Mouse (Mus musculus): ENCODE measurements at regions not wholly inside any gene's neighbourhood (a gene's known extent, or its start where the extent isn't known, plus 50 kb on each side); places are given as distances from the start of the nearest gene placed in this dataset.
A peak's percentile ranks its signal among the peaks of the same experiment; 100 is the strongest.

DNA sequence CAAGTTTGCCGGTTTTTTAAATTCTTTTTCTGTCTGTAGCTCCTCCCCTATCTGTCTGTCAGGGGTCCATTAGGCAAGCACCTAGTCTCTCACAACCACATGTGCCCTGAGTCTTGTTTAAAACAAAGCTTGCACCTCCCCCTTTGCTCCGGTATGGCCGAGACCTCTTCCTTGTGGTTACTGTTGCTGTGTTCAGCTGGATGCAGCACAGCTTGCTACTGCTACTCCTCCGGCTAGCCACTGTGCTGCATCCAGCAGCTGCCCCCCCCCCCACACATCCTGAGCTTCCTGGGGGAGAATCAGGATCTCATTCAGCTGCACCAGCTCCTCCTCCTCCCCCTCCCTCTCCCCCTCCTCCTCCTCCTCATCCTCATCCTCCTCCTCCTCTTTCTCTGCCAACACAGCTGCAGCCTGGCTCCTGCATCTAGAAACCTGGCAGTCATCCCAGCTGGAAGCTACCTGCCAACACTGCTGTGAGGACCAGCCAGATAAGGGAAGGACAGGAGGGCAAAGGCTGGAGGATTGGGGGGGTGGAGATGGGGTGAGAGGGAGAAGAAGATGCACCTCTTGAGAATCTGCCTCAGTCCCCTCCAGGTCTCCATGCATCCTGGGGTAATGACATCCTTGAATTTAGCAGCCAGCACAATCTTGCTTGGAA, 114.8 kb upstream of the Tmem260 start:
- no peak for DNase-seq (ENCODE audit: low spot score in 2 of 2)

GRCm38 (mm10) chr14:48331623-48332000, 114.3 kb upstream of the Tmem260 start:
- DNase-seq (ENCODE audit: low spot score in 2 of 2), result no peak

GRCm38 (mm10) chr14:48332193-48332592, 113.7 kb upstream of the Tmem260 start:
- no peak for DNase-seq (ENCODE audit: low spot score in 2 of 2)

DNA sequence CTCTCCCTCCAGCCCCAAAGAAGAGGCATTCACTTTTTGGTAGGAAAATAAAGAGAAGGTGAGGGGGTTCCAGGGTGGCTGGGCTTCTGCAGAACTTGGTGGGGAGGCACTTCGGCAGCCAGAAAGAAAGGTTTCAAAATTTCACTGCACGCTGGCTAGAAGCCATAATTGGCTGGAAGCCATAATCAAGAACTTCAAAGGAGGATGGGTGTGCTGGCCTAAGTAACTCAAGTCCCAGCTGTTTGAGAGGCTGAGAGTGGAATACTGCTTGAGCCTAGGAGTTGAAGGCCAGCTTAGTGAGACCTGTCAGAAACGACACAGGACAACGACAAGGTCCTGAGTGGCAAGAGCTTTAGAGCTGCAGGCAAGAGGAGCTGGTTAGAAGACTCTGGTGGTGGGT, 113.3 kb upstream of the Tmem260 start:
- no peak for DNase-seq (ENCODE audit: low spot score in 2 of 2)

GRCm38 (mm10) chr14:48334106-48334809, 111.7 kb upstream of the Tmem260 start:
- no peak for DNase-seq (ENCODE audit: low spot score in 2 of 2)

DNA sequence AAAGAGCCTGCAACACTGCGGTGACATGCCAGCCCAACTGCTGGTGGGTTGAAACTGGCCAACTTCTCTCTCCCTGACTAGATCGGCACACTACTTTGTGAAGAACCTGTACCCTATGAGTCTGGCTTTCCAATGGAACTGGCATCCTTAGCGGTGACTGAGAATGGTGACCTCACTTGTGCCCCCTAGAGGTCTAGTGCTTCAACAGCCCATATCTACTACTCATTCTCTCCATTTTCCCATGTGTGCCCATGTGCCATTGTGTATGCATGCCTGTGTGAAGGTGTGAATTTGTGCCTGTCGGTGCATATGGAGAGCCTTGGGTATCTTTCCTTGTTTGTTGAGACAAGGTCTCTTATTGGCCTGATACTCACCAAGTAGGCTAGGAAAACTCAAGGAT, 106.5 kb upstream of the Tmem260 start:
- no peak for DNase-seq (ENCODE audit: low spot score in 2 of 2)

GRCm38 (mm10) chr14:48342944-48343343, 103.0 kb upstream of the Tmem260 start:
- DNase-seq (ENCODE audit: low spot score in 2 of 2), result no peak

- DNase-seq (ENCODE audit: low spot score in 2 of 2), result no peak
Measured at GRCm38 (mm10) chr14:48345956-48346355, 100.0 kb upstream of the Tmem260 start.

- no peak for DNase-seq (ENCODE audit: low spot score in 2 of 2)
Measured at GRCm38 (mm10) chr14:48349392-48350044, 96.4 kb upstream of the Tmem260 start.

DNA sequence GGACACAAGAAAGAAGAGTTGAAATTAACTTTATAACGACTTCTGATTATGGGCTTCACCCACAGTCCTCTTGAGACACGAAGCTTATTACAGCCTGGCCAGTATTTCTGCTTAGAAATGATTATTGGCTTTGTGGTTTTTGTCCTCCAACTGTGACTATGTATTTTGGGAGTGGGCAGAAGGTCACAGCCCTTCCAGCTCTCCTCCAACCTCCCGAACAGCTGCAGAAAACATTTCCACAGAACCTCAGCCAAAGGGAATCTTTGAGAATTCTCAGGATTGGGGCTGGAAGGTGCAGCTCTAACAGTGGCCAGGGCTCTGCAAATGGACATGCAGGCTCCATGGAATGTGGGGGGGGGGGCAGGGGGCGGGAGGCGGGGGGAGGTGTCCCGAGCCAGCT, 94.3 kb upstream of the Tmem260 start:
- no peak for DNase-seq (ENCODE audit: low spot score in 2 of 2)

DNA sequence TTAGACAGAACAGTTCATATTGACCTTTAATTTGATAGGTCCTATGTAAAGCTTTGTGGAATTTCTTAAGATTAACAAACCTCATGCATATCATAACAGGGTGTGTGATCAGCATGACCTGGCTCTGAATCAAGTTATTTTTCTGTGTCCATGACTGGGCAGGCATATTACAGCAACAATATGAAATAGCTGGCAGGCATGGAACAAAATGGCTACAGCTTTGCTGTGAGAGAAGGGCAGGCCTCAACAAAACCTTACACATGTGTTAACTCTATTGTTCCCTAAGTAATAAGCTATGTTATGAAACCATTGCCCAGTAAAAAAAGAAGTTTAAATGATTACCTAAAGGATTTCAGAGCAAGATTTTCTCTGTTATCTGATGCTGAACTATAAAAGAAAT, 93.1 kb upstream of the Tmem260 start:
- no peak for DNase-seq (ENCODE audit: low spot score in 2 of 2)

DNA sequence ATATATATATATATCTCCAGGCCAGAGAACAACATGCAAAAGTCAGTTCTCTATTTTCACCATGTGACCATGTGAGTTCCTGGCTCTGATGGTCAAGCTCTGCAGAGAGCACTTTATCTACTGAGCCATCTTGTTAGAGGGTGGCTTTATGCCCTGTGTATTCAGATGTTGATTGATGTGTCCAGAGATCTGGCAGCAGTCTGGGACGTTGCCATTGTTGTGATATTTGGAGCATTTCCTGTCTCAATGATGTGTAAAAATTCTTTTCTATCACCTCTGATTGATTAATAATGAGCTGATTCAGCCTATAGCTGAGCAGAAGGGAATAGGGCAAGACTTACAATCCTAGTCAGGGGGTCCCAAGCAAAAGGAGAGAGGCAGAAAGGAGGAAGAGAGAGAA, 91.7 kb upstream of the Tmem260 start:
- no peak for DNase-seq (ENCODE audit: low spot score in 2 of 2)

DNA sequence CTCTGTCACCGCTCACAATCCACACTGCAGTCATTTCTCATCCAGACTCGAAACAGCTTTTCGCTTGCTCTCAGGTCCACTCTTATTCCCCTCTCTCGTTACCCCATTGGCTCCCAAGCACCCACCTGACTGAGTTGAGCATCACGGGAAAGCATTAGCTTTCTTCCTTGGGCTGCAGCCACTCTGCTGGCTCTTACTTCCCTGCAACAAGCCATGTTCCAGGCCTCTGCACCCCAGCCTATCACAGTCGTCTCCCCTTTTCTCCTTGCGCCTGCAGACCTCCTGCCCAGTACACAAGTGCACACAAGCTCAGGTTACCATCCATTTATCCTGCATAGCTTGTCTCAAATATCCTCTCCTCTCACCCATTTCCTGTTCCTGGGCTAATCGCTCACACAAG, 88.5 kb upstream of the Tmem260 start:
- DNase-seq (ENCODE audit: low spot score in 2 of 2), result no peak

- DNase-seq (ENCODE audit: low spot score in 2 of 2), result no peak
Measured at GRCm38 (mm10) chr14:48358487-48359159, 87.3 kb upstream of the Tmem260 start.

DNA sequence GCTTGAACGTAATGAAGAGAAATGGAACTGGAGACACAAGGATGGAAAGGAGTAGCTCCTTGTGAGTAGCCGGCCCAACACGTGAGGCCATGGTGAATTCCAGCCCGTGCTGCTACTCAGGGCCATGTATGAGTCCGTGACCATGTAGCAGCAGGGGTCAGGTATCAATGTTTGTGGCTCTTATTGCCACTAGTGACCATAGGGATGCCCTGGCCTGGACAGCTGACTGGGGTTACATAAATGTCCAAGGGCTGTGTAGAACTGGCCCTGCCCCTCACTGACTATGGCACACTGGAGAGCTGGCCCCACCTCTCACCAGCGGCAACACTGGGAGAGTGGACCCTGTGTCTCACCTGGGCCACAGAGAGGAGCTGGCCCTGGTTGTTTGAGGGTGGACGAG, 84.1 kb upstream of the Tmem260 start:
- no peak for DNase-seq (ENCODE audit: low spot score in 2 of 2)

- peak in 1 of 2 experiments; percentile 20 for DNase-seq (ENCODE audit: low spot score in 2 of 2)
Measured at GRCm38 (mm10) chr14:48367006-48367405, 78.9 kb upstream of the Tmem260 start.

DNA sequence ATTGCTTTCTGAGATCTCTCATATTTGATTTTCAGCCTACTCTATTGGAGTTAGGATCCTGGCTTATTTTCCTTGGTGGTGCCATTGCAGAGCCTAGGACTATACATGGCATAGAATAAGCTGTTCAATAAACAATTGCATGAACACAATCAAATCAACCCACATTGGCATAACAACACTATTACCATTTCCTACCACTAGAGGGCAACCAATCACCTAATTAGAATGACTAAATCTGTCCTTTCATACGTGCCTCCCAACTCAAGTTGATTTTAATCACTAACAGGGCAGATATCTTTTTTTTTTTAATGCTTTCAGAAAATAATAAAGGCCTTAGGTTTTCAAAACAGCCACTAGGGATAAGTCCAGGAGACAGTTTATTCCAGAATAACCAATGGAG, 75.6 kb upstream of the Tmem260 start:
- no peak for DNase-seq (ENCODE audit: low spot score in 2 of 2)

DNA sequence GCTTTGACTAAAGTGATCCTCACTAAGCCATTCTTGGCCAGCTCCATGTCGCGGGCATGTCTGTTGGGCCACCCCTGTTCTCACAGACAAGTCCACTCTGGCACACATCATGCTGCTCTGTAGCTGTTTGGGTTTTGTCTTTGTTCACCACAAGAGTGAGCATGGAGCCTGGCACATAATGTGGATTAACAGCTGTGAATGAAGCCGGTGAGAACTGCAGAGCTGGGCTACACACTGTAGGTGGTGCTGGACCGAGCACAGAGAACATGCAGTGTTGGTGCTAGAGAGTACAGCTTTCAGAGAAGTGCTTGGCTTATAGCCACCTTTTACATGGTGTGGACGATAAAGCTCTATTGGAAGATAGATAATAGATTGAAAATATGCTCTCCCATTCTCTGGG, 74.2 kb upstream of the Tmem260 start:
- peak in 1 of 2 experiments; percentile 10 for DNase-seq (ENCODE audit: low spot score in 2 of 2)

GRCm38 (mm10) chr14:48376112-48376511, 69.8 kb upstream of the Tmem260 start:
- no peak for DNase-seq (ENCODE audit: low spot score in 2 of 2)

Data from adrenal gland, postnatal 4 days (tissue).